Mouse (Mus musculus): Measurements from ENCODE around the gene Cdhr2. TPM values are rescaled to one million over a fixed set of nuclear protein-coding genes. Genes with fewer than 3 reads are reported as not detected.

Gene Cdhr2
- polyA plus RNA-seq, 1 experiment from 2014 or later = 0.05 TPM

DNA sequence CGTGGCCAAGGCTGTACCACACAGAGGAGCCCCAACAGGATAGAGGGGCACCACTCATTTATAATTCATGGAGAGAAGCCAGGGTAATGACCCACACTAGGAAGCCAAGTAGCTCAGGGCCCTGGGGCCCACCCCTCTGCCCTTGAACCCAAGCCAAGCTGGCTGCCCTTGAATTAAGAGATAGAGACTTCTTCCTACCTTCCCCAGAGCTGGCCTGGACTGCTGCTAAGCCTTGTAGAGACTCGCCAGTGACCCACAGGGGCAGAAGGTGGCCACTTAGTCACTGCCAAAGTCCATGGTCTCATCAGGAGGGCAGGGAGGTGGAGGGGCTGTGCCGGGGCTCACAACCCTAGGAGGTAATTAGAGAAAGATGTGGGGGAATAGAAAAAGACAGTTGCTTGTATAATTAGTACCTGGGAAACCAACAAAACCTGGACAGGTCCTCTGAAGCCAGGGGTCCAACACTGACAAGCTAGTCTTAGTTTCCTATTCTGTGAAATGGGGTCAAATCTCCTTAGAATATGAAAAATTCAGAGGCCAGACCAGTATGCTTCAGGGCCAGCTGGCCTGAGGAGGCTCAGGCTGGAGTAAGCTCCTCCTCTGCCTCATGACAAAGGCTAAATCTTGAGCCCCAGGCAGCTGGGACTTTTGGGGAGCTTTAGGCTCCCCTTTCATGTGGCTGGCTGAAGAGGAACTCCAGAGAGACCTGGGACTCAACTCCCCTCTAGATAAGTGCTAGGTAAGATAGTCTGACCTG is 16.9 kb upstream of the Cdhr2 start:
- Histone ChIP-seq H3K36me3 (ENCODE audit: poor library complexity, severe bottlenecking) (peaks cover 57% of the 10 kb centered on the region), H3K9me3 (replicated peaks) (no peaks in the 10 kb centered on the region), H3K4me1 (peaks cover 37% of the 10 kb centered on the region), H3K27me3 (no peaks in the 10 kb centered on the region), H3K27ac (no peak overlapping the region; the same call in 1 of the 2 replicates), H3K9ac (peak overlapping the region; percentile 100), H3K4me2 (peak overlapping the region; percentile 97), H3K4me3 (peak overlapping the region; percentile 91)
- no peak for ATAC-seq
- WGBS = 64% methylated on average over 3 of the region's 3 CpGs

- peaks cover 37% of the 10 kb centered on the region for H3K4me1 ChIP-seq
- H3K4me2 ChIP-seq = peak overlapping the region; percentile 97
- H3K9me3 ChIP-seq (replicated peaks) = no peaks in the 10 kb centered on the region
- H3K27me3 ChIP-seq = no peaks in the 10 kb centered on the region
- WGBS = 51% methylated on average over 2 of the region's 2 CpGs
- no peak overlapping the region for H3K27ac ChIP-seq
- peak overlapping the region; percentile 91 for H3K4me3 ChIP-seq
- peak overlapping the region; percentile 100 for H3K9ac ChIP-seq
- no peak for ATAC-seq
- H3K36me3 ChIP-seq (ENCODE audit: poor library complexity, severe bottlenecking) = peaks cover 50% of the 10 kb centered on the region
Observed at GRCm38 (mm10) chr13:54685174-54685573, 16.1 kb upstream of the Cdhr2 start.

DNA sequence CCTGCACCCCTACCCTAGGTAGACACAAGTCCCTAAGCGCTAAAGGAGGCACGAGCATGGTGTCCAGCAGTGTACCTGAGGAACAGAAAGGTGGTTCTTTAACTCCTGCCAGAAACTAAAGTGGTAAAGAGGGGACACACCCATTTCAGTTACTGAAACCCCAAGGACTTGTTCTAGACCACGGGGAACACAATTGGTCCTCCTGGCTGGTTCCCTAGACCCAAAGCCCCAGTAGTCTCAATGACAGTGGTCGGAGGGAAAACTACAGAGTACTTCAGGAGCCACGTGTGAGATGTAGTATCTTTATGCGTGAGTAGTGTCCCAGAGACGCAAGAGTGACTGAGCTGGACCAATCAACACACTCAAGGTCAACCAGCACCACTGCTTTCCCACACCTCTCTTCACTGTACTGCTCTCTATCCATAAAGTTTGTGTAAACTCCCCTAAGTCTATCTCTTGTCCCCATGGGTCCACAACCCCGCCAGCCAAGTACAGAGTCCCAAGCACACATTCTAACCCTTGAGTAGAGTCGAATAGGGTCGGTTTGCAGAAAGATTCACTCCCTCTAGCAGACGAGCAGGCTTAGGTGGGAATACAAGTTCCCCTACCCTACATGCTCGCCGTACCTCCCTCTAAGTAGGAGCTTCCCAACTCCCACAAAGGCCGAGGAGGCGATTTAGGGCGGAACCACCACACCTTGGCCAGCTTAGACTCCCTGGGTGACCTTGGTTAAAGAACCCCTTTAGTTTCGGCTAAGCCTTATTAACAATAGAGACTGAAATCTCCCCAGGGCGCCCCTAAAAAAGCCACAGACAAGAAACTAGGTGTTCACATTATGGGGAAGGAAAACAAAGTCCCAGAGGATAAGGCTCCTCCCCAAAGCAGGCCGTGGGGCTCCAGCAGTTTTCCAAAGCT is 14.9 kb upstream of the Cdhr2 start:
- Histone ChIP-seq H3K9ac (peak overlapping the region; percentile 100), H3K4me2 (peak overlapping the region; percentile 97), H3K36me3 (ENCODE audit: poor library complexity, severe bottlenecking) (peaks cover 38% of the 10 kb centered on the region), H3K27me3 (no peaks in the 10 kb centered on the region), H3K9me3 (replicated peaks) (no peaks in the 10 kb centered on the region), H3K4me3 (peak overlapping the region; percentile 91), H3K4me1 (peaks cover 49% of the 10 kb centered on the region), H3K27ac (peak overlapping the region; percentile 99)
- WGBS = 6% methylated on average over 19 of the region's 19 CpGs
- no peak for ATAC-seq

GRCm38 (mm10) chr13:54687096-54687495 is 14.2 kb upstream of the Cdhr2 start:
- Histone ChIP-seq H3K27me3 (no peaks in the 10 kb centered on the region), H3K4me1 (peaks cover 56% of the 10 kb centered on the region), H3K27ac (peak overlapping the region; percentile 99), H3K36me3 (ENCODE audit: poor library complexity, severe bottlenecking) (peaks cover 31% of the 10 kb centered on the region), H3K4me2 (peak overlapping the region; percentile 97), H3K9me3 (replicated peaks) (no peaks in the 10 kb centered on the region), H3K9ac (peak overlapping the region; percentile 100), H3K4me3 (peak overlapping the region; percentile 91)
- ATAC-seq = peak; percentile 78
- under 1% methylated on average over 26 of the region's 35 CpGs for WGBS

- peak overlapping the region; percentile 91 for H3K4me3 ChIP-seq
- H3K36me3 ChIP-seq (ENCODE audit: poor library complexity, severe bottlenecking) = peaks cover 24% of the 10 kb centered on the region
- H3K9me3 ChIP-seq (replicated peaks) = no peaks in the 10 kb centered on the region
- H3K4me2 ChIP-seq = peak overlapping the region; percentile 97
- peak; percentile 87 for ATAC-seq
- no peaks in the 10 kb centered on the region for H3K27me3 ChIP-seq
- peaks cover 63% of the 10 kb centered on the region for H3K4me1 ChIP-seq
- under 1% methylated on average over 60 of the region's 82 CpGs for WGBS
- peak overlapping the region; percentile 100 for H3K9ac ChIP-seq
- H3K27ac ChIP-seq = peak overlapping the region; percentile 99
Observed at GRCm38 (mm10) chr13:54687575-54688424, 13.5 kb upstream of the Cdhr2 start.

DNA sequence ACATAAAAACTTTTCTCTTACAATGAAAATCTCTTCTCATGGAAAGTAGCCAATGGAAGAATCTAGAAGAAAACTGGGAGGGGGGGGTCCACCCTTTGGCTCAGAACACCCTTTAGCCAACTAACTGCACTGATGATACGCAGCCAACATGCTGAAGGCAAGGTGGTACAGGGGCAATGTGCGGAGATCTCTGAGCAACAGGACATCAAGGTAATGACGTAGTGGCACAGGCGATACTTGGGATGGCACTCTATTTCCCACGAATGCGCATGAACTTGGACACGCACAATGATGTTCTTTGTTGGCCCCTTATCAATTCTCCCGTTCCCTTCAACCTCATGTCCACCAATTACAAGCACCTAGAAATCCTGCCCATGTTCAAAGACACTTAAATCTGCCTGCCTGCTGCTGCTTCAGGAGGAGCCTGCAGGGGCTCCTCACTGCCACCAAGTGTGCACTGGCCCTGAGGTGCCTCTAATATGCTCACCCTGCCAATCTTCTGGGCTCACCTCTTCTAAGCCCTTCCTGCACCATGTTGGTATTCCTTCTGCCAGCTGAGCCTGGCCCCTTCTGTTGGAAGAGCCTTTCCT is 11.0 kb upstream of the Cdhr2 start:
- H3K9me3 ChIP-seq (replicated peaks) = no peaks in the 10 kb centered on the region
- H3K27ac ChIP-seq = no peak overlapping the region
- H3K4me1 ChIP-seq = peaks cover 56% of the 10 kb centered on the region
- no peak overlapping the region for H3K4me2 ChIP-seq
- no peaks in the 10 kb centered on the region for H3K27me3 ChIP-seq
- WGBS = 94% methylated on average over 8 of the region's 8 CpGs
- ATAC-seq = no peak
- no peaks in the 10 kb centered on the region for H3K36me3 ChIP-seq (ENCODE audit: poor library complexity, severe bottlenecking)
- H3K4me3 ChIP-seq = no peak overlapping the region; the same call in 1 of the 2 replicates
- peak overlapping the region; percentile 16; the same call in 1 of the 2 replicates for H3K9ac ChIP-seq

DNA sequence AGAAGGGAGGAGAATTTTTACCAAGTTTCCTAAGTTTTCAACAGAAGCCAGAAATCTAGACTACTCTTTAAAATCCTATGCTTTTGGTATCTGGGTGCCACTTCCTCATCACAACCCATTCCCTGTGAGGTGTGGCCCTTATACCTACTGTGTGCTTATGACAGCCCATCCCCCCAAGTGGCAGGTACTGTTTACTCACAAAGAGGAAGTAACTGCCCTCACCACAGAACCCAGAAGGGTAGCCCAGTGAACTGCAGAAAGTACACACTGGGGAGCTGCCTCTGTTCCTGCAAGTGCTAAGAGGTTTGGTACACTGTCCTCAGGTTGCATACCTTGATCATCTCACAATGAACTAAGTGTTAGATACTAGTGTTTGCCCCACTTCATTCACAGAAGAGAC is 9.5 kb upstream of the Cdhr2 start:
- H3K9ac ChIP-seq = peak overlapping the region; percentile 95; the same call in 1 of the 2 replicates
- no peak overlapping the region for H3K27ac ChIP-seq
- H3K4me2 ChIP-seq = peak overlapping the region; percentile 97
- H3K9me3 ChIP-seq (replicated peaks) = no peaks in the 10 kb centered on the region
- H3K4me3 ChIP-seq = no peak overlapping the region
- H3K4me1 ChIP-seq = peaks cover 44% of the 10 kb centered on the region
- H3K27me3 ChIP-seq = no peaks in the 10 kb centered on the region
- no peak for ATAC-seq
- H3K36me3 ChIP-seq (ENCODE audit: poor library complexity, severe bottlenecking) = no peaks in the 10 kb centered on the region

GRCm38 (mm10) chr13:54692711-54693557 is 8.3 kb upstream of the Cdhr2 start:
- Histone ChIP-seq H3K27ac (peak overlapping the region; percentile 88), H3K4me3 (peak overlapping the region; percentile 100), H3K27me3 (no peaks in the 10 kb centered on the region), H3K4me1 (peaks cover 44% of the 10 kb centered on the region), H3K36me3 (ENCODE audit: poor library complexity, severe bottlenecking) (no peaks in the 10 kb centered on the region), H3K9me3 (replicated peaks) (no peaks in the 10 kb centered on the region), H3K4me2 (peak overlapping the region; percentile 97), H3K9ac (peak overlapping the region; percentile 95)
- ATAC-seq = no peak
- WGBS = 16% methylated on average over 21 of the region's 21 CpGs

DNA sequence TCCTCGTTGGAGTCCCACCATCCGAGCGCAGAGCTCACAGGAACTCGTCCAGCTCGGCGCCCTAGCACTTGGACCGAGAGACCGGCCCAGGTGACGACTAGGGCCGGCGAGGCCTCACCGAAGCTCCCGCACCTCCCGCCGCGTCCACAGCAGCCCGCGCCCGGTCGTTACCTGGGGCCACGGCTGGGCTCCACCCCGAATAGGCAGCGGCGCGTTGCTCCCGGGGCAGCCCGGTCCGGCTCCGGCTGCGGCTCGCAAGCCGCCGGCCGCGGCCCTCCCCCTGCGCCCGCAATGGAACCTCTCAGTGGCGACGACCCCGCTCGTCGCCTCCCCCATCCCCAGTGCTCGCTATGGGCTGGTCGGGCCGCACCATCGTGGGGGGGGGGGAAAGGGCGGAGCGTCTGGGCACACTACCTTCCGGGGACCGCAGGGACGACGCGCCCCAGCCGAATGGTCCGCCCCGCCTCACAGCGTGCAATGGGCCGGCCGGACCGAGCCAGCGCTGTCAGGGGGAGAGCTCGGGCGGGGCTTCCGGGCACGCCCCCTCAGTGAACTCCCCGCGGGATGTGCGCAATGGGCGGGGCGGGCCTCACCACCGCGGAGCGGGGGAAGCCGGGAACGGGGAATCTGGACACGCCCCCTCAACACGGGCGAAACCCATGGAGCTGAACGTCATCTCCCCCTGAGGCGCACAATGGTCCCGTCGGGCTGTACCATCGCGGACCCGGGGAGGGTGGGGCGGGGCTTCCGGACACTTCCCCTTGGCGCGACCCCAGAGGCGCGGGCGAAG is 7.5 kb upstream of the Cdhr2 start, which contains the start of gene Rnf44:
Rnf44 (minus strand) TSS at position 350 of the 790 bp plus-strand sequence.
- WGBS = 0% methylated on average over 63 of the region's 92 CpGs
- peak within 1 kb of the TSS; percentile 95 for H3K9ac ChIP-seq
- no peaks in the 10 kb centered on the region for H3K36me3 ChIP-seq (ENCODE audit: poor library complexity, severe bottlenecking)
- no peaks in the 10 kb centered on the region for H3K27me3 ChIP-seq
- H3K4me3 ChIP-seq = peak within 1 kb of the TSS; percentile 100
- peak within 1 kb of the TSS; percentile 97 for H3K4me2 ChIP-seq
- peak; percentile 98 for ATAC-seq
- H3K4me1 ChIP-seq = peaks cover 37% of the 10 kb centered on the region
- H3K9me3 ChIP-seq (replicated peaks) = no peaks in the 10 kb centered on the region
- peak within 1 kb of the TSS; percentile 88 for H3K27ac ChIP-seq
